Mouse (Mus musculus): ENCODE measurements at regions not wholly inside any gene's neighbourhood (a gene's known extent, or its start where the extent isn't known, plus 50 kb on each side); places are given as distances from the start of the nearest gene placed in this dataset.
A peak's percentile ranks its signal among the peaks of the same experiment; 100 is the strongest.
"Not testable (repeated sequence)": the region's sequence is repeated elsewhere in the genome, so short reads cannot be mapped to it uniquely, and the experiment has no call there.

DNA sequence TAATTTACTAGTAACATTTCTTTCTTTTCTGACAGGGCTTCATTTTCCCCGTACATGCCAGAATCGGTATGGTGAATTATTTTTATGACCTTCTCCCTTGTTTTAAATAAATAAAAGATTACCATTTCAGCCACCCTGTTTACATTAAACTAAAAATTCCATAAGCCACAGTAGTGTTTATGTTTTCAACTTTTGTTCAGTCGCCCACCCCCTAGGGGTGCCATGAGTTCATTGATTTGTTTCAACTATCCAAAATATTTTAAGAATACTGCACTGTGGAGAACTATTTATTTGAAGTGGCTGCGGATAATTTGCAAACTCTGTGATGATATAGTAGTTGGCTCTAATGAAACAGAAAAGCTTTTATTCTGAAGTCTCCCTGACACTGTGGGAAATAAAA, 132.9 kb downstream of the Tfec start:
- no peak for DNase-seq (ENCODE audit: low spot score)
- 84% methylated on average over 4 of the region's 4 CpGs for WGBS

DNA sequence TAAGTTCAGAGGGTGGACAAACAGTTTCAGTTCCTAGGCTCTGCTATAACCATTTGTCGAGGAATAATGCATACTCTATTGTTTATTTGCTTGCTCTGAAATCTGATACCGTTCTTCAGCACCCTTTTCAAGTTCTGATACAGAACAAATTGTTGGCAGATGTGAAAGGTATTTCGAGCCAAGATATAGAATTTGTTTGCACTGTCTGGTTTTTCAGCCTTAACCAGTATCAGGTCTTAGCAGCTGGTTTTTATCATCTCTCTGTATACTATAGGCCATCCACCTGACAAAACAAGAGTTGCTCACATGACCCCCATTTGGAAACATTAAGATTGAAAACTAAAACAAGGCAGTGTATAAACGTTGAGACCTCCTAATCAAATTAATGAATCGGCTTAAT, 133.5 kb downstream of the Tfec start:
- H3K27me3 ChIP-seq (ENCODE audit: low read depth, poor library complexity, severe bottlenecking) = no peaks in the 10 kb centered on the region
- H3K27ac ChIP-seq = no peak overlapping the region
- peaks cover 5% of the 10 kb centered on the region; the same call in 1 of the 2 replicates for H3K4me1 ChIP-seq
- 58% methylated on average over 5 of the region's 5 CpGs for WGBS
- no peak overlapping the region for H3K4me3 ChIP-seq
- H3K36me3 ChIP-seq = no peaks in the 10 kb centered on the region
- DNase-seq (ENCODE audit: low spot score) = no peak
- H3K9me3 ChIP-seq (replicated peaks) = no peaks in the 10 kb centered on the region

More for the DNA sequence above, 132.9 kb downstream of the Tfec start:
- Histone ChIP-seq H3K4me1 (peaks cover 5% of the 10 kb centered on the region; the same call in 1 of the 2 replicates), H3K27ac (no peak overlapping the region), H3K27me3 (ENCODE audit: low read depth, poor library complexity, severe bottlenecking) (no peaks in the 10 kb centered on the region), H3K36me3 (no peaks in the 10 kb centered on the region), H3K4me3 (no peak overlapping the region), H3K9me3 (replicated peaks) (no peaks in the 10 kb centered on the region)

DNA sequence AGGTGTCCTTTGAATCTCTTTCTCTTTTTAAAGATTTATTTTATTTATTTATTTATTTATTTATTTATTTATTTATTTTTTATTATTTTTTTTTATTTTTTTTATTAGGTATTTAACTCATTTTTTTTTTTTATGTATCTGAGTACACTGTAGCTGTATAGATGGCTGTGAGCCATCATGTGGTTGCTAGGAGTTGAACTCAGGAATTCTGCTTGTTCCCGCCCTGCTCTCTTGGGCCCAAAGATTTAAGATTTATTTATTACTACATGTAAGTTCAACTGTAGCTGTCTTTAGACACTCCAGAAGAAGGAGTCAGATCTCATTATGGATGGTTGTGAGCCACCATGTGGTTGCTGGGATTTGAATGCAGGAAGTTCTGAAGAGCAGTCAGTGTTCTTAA, 143.2 kb downstream of the Tfec start:
- 92% methylated on average over 1 of the region's 1 CpGs for WGBS
- H3K4me3 ChIP-seq; H3K27ac ChIP-seq; H3K9me3 ChIP-seq (replicated peaks); DNase-seq (ENCODE audit: low spot score); H3K27me3 ChIP-seq (ENCODE audit: low read depth, poor library complexity, severe bottlenecking); H3K4me1 ChIP-seq; H3K36me3 ChIP-seq: not testable (repeated sequence)

DNA sequence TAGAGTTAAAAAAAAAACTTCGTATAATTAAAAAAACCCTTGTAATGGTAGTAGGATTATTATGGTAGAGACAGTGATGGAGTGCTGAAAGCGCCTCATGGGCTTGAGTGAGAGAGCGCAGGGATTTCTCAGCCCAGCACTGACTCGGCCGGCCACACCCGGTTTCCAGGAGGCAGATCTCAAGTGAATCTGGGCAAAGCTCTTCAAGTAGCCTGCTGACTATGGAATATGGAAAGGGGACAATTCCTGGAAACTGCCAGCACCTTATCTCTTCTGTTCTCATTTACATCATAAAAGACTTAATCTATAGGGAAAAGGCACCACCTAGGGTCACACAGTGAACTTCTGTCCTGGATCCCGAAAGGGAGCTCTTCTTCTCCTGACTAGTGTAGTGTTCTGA, 165.1 kb downstream of the Tfec start:
- whole genome bisulfite sequencing = 82% methylated on average over 7 of the region's 7 CpGs
- no peaks in the 10 kb centered on the region for H3K9me3 ChIP-seq (replicated peaks)
- no peak overlapping the region for H3K27ac ChIP-seq
- DNase-seq (ENCODE audit: low spot score) = no peak
- no peaks in the 10 kb centered on the region for H3K4me1 ChIP-seq
- H3K27me3 ChIP-seq (ENCODE audit: low read depth, poor library complexity, severe bottlenecking) = no peaks in the 10 kb centered on the region
- H3K36me3 ChIP-seq = no peaks in the 10 kb centered on the region
- no peak overlapping the region for H3K4me3 ChIP-seq

DNA sequence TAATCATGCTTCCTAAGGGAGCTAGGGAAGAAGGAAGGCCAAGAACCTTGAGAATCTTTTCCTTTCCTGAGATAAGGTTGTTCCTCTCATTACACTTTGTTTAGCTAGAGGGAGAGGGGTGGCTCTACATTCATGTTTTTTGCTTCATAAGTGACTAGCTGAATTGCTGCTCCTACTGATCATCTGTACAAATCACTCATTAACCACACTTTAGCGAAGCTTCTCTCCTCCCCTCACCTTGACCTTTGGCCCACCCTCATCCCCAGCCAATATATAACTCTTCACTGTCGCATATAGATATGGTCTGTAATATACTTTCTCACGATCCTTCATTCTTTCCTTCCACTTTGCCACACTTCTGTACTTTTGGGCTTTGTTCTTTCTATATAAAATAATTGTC, 166.1 kb downstream of the Tfec start:
- Histone ChIP-seq H3K36me3 (no peaks in the 10 kb centered on the region), H3K9me3 (replicated peaks) (no peaks in the 10 kb centered on the region), H3K4me3 (no peak overlapping the region), H3K27ac (no peak overlapping the region), H3K4me1 (no peaks in the 10 kb centered on the region), H3K27me3 (ENCODE audit: low read depth, poor library complexity, severe bottlenecking) (no peaks in the 10 kb centered on the region)
- 81% methylated on average over 3 of the region's 3 CpGs for WGBS
- no peak for DNase-seq (ENCODE audit: low spot score)

DNA sequence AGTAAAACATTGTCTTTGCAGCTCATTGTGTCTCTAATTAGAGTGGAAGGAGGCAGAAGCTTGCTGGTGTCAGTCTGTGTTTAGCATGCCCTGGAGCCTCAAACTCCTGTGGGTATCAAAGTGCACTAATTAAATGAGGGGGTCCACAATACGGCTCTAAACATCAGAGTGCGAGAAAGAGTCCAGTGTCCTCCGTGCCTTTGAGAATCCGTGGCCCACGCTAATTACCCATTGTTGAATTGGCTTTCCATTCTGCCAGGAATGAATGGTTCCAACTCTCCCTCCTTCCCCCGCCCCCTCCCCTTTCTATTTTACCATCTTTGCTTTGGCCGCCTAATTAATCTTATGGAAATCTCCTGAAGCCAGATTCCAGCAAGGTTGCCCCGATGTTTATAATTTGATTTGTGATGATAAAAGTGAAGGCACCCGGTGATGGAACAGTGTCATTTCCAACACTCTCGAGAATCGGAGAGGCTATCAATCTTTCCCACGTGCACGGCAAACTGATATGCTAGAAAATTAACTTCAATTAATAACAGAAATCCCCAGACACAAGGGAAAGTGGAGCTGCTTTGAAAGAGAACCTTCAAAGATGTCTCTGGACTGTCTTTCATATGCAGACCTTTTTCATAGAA, 170.9 kb downstream of the Tfec start:
- Histone ChIP-seq H3K4me1 (no peaks in the 10 kb centered on the region), H3K36me3 (no peaks in the 10 kb centered on the region), H3K9me3 (replicated peaks) (no peaks in the 10 kb centered on the region), H3K27ac (no peak overlapping the region), H3K4me3 (no peak overlapping the region), H3K27me3 (ENCODE audit: low read depth, poor library complexity, severe bottlenecking) (no peaks in the 10 kb centered on the region)
- no peak for DNase-seq (ENCODE audit: low spot score)
- whole genome bisulfite sequencing = 45% methylated on average over 13 of the region's 13 CpGs

DNA sequence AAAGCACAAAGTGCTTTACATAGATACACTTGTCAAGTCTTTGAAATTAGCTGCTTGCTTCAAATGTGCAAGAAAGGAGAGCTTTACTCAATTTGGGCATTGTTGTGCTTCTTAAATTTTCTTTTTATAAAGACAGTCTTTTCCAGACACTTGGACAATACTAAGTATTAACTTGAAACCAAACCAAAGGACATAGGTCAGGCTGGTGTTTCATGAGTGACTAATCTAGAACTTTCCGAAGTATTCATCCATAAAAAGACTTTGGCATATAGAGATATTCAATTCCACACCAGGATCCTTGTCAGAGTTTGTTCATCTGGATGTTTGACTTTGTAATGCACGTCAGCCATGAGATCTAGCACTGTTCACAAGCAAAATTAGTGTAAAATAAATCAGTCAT, 173.0 kb downstream of the Tfec start:
- Histone ChIP-seq H3K27me3 (ENCODE audit: low read depth, poor library complexity, severe bottlenecking) (no peaks in the 10 kb centered on the region), H3K27ac (no peak overlapping the region), H3K36me3 (no peaks in the 10 kb centered on the region), H3K9me3 (replicated peaks) (no peaks in the 10 kb centered on the region), H3K4me3 (no peak overlapping the region), H3K4me1 (no peaks in the 10 kb centered on the region)
- DNase-seq (ENCODE audit: low spot score) = no peak
- WGBS = 90% methylated on average over 2 of the region's 2 CpGs

DNA sequence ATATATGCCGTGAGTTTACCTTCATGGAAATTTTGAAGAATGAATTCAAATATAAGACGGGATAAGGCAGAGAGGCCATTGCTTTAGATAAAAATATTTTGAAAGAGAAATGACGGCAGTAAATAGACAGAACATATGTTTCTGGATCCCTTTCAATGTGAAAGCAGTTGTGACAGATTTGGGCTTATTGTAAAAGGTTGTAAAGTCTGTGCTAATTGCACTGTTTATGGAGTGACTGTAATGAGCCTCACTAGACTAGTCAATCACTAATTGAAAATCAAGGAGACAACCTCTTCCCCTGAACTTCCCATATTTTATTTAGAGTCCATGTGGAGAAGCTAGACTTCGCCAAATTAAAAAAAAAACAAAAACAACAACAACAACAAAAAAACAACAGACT, 193.7 kb downstream of the Tfec start:
- Histone ChIP-seq H3K36me3 (no peaks in the 10 kb centered on the region), H3K27ac (no peak overlapping the region), H3K4me3 (no peak overlapping the region), H3K4me1 (peaks cover 17% of the 10 kb centered on the region), H3K27me3 (ENCODE audit: low read depth, poor library complexity, severe bottlenecking) (no peaks in the 10 kb centered on the region), H3K9me3 (replicated peaks) (no peaks in the 10 kb centered on the region)
- DNase-seq (ENCODE audit: low spot score) = no peak
- 83% methylated on average over 4 of the region's 4 CpGs for WGBS

DNA sequence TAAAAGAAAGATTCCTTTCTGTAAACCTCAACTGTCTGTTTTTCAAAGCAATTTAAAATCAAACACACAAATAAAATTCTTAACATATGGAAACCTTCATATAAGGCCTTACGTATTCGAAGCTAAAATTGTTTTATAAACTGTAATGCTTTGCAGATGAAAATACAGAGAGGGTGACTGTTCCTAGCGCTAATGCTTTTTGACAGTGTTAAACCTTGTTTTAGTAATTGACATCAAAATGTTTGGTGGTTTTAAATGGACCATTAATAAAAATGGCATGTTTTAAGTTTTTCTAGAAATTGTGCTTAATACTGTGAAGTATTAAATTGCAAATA, 194.9 kb downstream of the Tfec start:
- no peak for DNase-seq (ENCODE audit: low spot score)
- Histone ChIP-seq H3K9me3 (replicated peaks) (no peaks in the 10 kb centered on the region), H3K36me3 (no peaks in the 10 kb centered on the region), H3K4me3 (no peak overlapping the region), H3K27me3 (ENCODE audit: low read depth, poor library complexity, severe bottlenecking) (no peaks in the 10 kb centered on the region), H3K4me1 (peaks cover 17% of the 10 kb centered on the region), H3K27ac (no peak overlapping the region)
- 77% methylated on average over 3 of the region's 3 CpGs for WGBS

DNA sequence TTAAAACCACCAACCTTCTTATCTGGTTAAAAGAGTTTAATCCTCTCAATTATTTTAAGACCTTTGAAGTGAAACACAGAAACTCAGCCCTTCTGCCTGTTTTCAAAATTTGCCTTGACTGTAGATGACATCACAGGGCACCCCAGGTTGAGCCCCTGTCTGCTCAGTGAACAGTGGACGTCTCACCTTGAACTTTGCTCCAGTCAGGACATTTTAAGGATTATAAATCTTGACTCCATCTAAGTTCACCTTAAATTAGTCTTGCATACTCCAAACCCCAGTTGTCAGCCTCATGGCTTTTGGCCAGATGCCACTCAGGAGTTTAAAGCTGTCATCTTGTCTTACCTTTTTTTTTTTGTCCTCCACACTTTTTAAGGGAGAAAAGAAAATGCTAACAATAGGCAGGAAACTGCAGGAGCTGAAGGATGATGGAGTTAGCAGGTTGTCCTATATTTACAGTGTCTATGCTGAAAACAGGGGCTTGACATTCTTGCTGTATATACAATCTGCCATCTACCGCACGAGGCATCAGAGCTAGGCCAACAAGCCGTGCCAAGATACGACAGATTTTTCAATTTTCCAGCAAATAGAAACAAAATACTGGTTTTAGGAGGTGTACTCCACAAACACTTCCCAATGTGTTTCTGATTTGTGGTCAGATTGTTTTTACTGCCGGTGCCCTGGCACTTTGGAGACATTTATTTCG, 195.4 kb downstream of the Tfec start:
- H3K27ac ChIP-seq = peak overlapping the region; percentile 53; the same call in 1 of the 2 replicates
- peaks cover 17% of the 10 kb centered on the region for H3K4me1 ChIP-seq
- no peak overlapping the region for H3K4me3 ChIP-seq
- 51% methylated on average over 7 of the region's 7 CpGs for WGBS
- H3K36me3 ChIP-seq = no peaks in the 10 kb centered on the region
- H3K27me3 ChIP-seq (ENCODE audit: low read depth, poor library complexity, severe bottlenecking) = no peaks in the 10 kb centered on the region
- H3K9me3 ChIP-seq (replicated peaks) = no peaks in the 10 kb centered on the region
- DNase-seq (ENCODE audit: low spot score) = no peak

DNA sequence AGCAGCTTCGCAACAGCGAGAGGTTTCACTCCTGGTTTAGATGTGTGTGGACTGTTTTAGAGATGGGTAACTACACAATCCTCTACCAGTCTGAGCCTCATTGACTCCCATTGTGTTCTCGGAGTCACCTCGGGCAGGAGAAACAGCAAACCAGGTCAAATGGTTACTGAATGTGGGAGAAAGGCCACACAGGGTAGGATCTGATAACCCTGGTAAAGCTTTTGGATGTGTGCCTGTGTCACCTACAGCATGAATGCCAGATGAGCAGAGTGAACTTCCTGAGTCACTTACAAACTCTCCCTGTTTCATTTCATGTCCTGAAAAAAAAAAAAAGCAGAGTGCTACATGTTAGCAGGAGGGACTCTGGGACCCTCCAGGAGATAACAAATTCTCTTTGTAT, 201.0 kb downstream of the Tfec start:
- Histone ChIP-seq H3K36me3 (no peaks in the 10 kb centered on the region), H3K27ac (no peak overlapping the region), H3K4me3 (no peak overlapping the region), H3K9me3 (replicated peaks) (no peaks in the 10 kb centered on the region), H3K4me1 (peaks cover 16% of the 10 kb centered on the region), H3K27me3 (ENCODE audit: low read depth, poor library complexity, severe bottlenecking) (no peaks in the 10 kb centered on the region)
- 84% methylated on average over 4 of the region's 4 CpGs for WGBS
- no peak for DNase-seq (ENCODE audit: low spot score)

DNA sequence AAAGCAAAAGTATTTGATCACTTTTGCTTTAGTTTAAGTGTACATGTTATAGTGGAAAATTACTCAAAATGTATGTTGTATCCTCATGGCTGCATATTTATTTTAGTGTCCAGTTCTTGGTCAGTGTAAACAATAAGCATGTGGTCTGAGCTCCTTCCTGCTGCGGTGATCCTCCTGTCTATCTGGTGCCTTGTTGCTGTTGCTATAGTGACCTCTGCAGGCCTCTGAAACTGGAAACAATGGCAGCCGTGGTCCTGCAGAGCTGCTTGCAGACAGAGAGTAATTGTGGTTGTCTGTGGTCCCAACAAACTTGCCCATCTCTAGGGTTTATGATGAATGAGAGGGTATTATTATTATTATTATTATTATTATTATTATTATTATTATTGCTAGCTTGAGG, 230.2 kb downstream of the Tfec start:
- Histone ChIP-seq H3K4me3 (no peak overlapping the region), H3K27ac (no peak overlapping the region), H3K9me3 (replicated peaks) (no peaks in the 10 kb centered on the region), H3K36me3 (no peaks in the 10 kb centered on the region), H3K27me3 (ENCODE audit: low read depth, poor library complexity, severe bottlenecking) (no peaks in the 10 kb centered on the region), H3K4me1 (0 out of 2 replicates have a peak, but pooled peaks cover 4% of the 10 kb centered on the region)
- peak; percentile 35 for DNase-seq (ENCODE audit: low spot score)
- 3% methylated on average over 2 of the region's 2 CpGs for WGBS

DNA sequence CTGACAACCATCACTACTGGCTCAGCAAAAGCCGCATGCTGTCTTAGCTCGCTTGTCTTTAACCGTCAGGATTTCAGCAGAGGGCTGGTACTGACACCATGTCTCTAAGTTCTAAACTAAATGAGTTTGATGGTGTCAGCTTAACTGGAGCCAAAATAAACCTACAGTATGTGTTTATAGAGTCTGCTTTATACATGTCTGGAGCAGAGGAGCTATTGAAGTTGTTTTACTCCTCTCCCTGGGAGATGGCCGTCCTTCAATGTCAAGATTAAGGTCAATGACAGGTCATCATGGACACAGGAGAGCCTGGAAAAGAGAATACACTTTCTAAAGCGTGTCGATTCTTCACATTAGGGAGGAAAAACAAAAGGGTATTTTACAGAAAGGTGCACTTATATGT, 231.0 kb downstream of the Tfec start:
- no peak for DNase-seq (ENCODE audit: low spot score)
- no peaks in the 10 kb centered on the region for H3K27me3 ChIP-seq (ENCODE audit: low read depth, poor library complexity, severe bottlenecking)
- H3K4me1 ChIP-seq = 0 out of 2 replicates have a peak, but pooled peaks cover 4% of the 10 kb centered on the region
- no peaks in the 10 kb centered on the region for H3K9me3 ChIP-seq (replicated peaks)
- 49% methylated on average over 6 of the region's 6 CpGs for WGBS
- H3K36me3 ChIP-seq = no peaks in the 10 kb centered on the region
- no peak overlapping the region for H3K4me3 ChIP-seq
- H3K27ac ChIP-seq = no peak overlapping the region

DNA sequence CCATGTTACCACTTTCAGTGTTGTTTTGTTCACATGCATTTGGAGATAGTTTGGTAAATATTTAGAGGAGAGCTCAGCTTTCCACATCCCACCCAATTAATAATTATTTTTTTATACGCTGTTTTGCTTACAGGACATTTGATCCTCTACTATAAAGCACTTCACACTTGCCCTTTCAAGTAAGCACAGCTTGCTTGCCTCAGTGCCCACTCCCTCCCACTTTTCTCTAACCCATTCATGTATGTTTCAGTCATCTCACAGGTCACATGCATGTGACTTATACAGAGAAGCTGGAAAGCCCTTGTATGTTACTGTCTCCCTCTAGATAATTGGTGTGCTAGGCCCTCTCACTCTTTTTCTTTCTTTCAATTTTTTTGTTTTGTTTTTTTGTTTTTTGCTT, 252.0 kb downstream of the Tfec start:
- H3K27ac ChIP-seq = no peak overlapping the region
- H3K27me3 ChIP-seq (ENCODE audit: low read depth, poor library complexity, severe bottlenecking) = no peaks in the 10 kb centered on the region
- no peaks in the 10 kb centered on the region for H3K4me1 ChIP-seq
- DNase-seq (ENCODE audit: low spot score) = no peak
- 89% methylated on average over 1 of the region's 1 CpGs for WGBS
- no peaks in the 10 kb centered on the region for H3K36me3 ChIP-seq
- H3K4me3 ChIP-seq = no peak overlapping the region
- H3K9me3 ChIP-seq (replicated peaks) = no peaks in the 10 kb centered on the region

All from limb, embryonic 10.5 days (tissue).